Mouse (Mus musculus) adrenal gland, adult 8-10 months (tissue): ENCODE data around the gene Desi1. TPM values are rescaled to one million over a fixed set of nuclear protein-coding genes. Genes with fewer than 3 reads are reported as not detected.
"Not testable (repeated sequence)": the region's sequence is repeated elsewhere in the genome, so short reads cannot be mapped to it uniquely, and the experiment has no call there.

Source experiments
- DNase-seq: peaks from one replicate; pipeline ENCODE4 v3.0.0; 2022
- total RNA-seq, 4 experiments: library from RNA; stranded (reverse); gene quantifications; 2 replicates each; pipeline ENCODE4 v1.2.4; 2022

Gene Desi1
- total RNA-seq, 4 experiments from 2014 or later = 50.8 to 137 (median 93.4) TPM

GRCm38 (mm10) chr15:82017461-82017860 is 16.2 kb downstream of the Desi1 start:
- no peak for DNase-seq

DNA sequence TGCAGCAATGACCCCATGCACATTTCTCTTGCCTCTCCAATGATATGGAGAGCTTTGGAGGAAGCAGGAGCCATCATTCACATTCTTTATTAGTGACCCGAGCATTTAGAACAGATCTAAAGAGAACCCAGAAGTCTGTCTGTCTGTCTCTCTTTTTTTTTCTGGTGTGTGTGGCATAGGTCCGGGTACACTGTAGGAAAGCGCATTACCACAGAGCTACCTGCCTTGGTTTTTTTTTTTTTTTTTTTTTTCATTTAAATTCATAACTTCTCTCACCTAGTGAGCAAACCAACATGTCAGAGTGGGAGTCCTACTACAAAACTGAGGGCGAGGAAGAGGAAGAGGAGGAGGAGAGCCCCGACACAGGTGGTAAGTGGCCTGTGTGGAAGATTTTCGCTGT is 16.8 kb downstream of the Desi1 start:
- DNase-seq = no peak

GRCm38 (mm10) chr15:82016101-82016808 is 17.4 kb downstream of the Desi1 start:
- DNase-seq = peak; percentile 99

DNA sequence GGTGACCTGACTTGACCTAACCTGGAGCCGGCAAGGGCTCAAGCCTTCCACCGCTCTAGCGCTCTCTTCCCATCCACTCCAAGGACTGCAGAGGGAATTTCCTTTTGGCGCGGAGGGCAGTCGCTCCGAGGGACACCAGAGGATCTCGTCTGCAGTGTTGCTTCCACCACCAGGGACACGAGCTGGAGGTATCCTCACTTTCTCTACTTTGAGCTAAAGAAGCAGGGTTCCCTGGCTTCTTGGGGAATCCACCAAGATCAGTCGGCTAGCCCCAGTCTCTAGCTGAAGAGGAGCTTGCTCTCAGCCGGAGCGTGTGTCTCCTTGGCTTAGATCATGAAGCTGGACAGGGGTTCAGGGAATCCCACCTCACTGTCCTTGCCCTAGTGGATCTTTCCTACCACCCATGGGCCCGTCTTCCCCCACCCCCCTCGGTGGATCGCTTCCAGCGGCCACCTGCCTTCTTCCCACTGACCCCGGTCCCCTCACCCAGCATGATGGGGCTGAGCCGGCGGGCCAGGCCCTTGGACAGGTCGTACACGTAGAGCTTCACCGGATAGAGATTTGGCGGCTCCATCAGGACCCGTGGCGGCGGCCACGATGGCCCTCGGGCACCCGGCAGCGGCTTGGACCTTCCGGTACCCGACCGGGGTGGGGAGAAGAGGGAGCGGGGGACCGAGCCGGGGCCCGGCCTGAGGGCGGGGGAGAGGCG is 18.1 kb downstream of the Desi1 start:
- DNase-seq = no peak

GRCm38 (mm10) chr15:82014745-82015391 is 18.8 kb downstream of the Desi1 start:
- no peak for DNase-seq

GRCm38 (mm10) chr15:82011947-82012346 is 21.7 kb downstream of the Desi1 start:
- no peak for DNase-seq

- DNase-seq = no peak
Observed at GRCm38 (mm10) chr15:82004257-82004656, 29.4 kb downstream of the Desi1 start.

GRCm38 (mm10) chr15:81993992-81994391 is 39.7 kb downstream of the Desi1 start:
- no peak for DNase-seq

GRCm38 (mm10) chr15:81990549-81990948 is 43.1 kb downstream of the Desi1 start:
- DNase-seq = no peak

- DNase-seq = peak; percentile 91
Observed at GRCm38 (mm10) chr15:81989371-81990062, 44.1 kb downstream of the Desi1 start.

DNA sequence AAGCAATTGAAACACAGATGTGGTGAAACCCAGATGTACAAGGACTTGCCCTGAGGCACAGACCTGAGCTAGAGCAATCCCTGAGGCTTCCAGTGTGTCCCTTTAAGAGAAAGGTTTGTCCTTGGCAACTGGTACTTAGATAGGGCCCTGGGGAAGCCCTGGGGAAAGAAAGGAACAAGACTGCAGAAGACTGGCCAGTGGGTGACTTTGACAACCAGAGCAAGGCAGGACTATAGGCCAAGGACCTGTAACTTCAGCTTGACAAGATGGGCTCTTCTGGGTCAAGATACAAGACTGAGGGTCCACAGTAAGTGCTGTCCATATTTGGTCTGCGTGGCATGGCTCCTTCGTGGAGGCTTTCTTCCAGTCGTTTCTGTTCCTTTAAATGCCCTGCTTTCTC is 46.0 kb downstream of the Desi1 start, which contains the start of gene Xrcc6:
Gene Xrcc6, plus strand, starts transcription at position 190 of the 400 bp plus-strand sequence.
- DNase-seq = no peak

DNA sequence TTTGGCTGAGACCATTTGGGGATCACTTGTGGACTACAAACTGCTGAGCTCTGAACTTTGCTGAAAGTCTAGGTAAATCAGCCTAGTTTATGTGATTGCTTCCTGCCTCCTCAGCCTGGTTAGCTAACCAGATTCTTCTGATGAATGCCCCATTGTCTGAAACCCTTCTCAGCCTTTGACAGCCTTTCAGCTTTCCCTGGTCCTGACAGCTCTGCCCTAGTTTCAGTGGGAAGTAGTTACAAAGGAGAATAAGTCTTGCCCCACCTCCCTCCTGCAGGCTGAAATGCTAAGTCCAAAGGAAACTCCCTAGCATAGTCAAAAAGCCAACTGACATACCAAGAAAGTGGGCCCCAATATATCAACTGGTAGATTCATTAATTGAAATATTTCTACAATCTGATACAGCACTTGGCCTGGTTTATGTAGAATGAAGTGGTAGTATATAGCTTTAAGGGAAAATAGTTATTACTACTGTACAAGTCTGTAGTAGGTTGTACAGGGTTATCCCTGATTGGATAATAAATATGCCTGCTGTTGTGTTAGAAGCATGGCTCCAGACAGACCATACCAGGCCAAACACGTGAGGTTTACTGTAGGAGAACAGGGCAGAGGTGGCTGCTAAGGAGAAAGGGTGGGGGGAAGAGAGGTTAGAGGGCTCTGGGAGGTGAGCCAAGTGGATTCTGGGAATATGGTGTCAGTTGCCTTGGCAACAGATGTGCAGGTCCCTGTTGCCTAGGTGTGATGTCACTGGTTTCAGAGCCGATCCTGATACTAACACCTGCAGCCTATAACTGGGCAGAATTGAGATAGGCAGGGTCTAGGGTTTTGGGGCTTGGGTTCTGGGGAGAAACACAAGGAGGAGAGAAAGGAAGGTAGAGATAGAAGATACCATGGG is 48.1 kb downstream of the Desi1 start:
- no peak for DNase-seq

DNA sequence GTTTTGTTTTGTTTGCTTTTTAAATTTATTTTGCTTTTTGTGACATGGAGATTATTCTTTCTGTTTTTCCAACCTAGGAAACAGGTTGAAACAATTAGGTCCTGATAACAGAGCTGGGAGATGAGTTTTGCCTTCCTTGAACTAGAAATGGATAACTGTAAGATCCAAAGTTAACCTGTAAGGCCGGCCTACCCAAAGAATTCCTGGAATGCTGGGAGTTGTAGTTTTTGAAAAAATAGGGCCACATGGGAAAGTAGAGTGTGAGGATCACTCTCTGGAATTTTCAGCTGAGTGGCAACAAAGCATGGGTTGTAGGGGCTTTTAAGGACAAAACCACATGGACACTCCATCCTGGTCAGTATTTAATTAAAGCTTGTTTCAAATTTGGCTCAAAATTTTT is 51.5 kb downstream of the Desi1 start:
- no peak for DNase-seq

DNA sequence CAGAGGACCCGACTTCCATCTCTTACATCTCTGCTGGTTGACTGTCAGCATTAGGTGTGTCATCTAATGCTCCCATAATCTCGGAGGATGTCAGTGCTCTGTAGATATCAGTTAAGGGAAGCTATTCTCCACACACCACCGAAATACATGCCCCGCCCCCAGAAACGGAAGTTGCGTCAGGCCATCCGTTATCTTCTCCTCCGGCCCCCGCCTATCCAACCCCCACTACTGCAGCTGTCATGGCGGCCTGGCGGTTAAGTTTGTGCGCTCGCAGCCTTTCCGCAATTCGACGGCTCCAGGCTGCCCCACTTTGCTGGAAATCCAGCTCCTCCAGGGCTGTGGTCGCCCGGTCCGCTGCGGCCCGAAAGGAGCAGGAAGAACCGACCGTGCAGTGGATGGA is 53.3 kb downstream of the Desi1 start, which contains the start of gene 1700029P11Rik:
Gene 1700029P11Rik, plus strand, starts transcription at position 220 of the 400 bp plus-strand sequence.
- no peak for DNase-seq

- not testable (repeated sequence) for DNase-seq
Observed at GRCm38 (mm10) chr15:81975156-81975555, 58.5 kb downstream of the Desi1 start.

DNA sequence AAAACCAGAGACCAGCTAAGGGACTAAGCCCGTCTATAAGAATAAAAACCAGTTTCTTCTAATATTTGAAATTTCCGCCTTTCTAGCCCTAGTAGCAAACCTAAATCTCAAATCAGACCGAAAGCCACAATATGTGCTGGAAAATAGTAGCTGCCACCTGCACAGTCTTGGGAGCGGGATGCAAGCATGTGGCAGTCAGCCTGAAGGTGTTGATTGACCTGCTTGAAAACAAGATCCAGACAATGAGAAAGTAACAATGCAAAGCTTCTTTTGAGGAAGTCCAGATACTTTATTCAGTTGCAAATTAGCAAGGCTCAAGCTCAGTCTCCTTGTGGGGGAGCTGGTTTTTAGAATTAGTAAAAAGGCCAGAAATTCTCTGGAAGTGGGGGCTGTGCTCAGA is 63.2 kb downstream of the Desi1 start:
- not testable (repeated sequence) for DNase-seq

DNA sequence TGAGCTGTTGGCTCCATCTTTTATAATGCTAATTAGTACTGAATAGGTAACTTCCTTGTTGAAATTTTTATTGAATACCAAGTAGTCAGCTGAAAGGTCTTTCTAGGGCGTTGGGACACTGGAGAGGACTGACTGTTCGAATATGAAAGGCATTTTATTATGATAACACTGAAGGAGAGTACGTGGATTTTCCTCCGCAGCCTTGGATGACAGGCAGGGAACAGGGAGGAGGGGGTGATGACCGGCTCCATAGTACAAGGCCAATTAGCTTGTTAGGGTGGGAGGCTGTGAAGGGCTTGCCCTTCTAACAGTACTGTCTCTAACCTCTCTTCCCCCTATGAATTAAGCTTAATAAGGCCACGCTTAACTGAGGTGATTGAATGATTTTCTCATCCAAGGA is 64.0 kb downstream of the Desi1 start:
- DNase-seq = not testable (repeated sequence)

DNA sequence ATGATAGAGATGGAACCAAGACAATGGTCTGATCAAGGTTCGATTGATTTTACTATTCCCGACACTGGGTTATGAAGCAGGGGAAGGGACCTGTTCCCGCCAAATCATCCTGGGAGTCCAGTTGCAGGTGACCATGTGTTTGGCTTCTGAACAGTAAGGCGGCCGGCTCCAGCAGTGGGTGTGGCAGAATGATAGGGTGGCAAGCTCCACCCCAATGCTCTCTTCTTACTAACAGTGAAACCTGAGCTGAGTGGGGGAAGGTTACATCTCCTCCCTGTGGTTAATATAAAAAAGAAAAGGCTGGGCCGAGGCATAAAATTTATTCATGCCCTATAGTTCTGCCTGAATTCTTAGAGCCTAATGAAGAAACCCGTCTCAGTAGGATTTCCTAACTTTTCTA is 64.5 kb downstream of the Desi1 start:
- DNase-seq = no peak

- no peak for DNase-seq
Observed at GRCm38 (mm10) chr15:81968447-81968846, 65.2 kb downstream of the Desi1 start.

DNA sequence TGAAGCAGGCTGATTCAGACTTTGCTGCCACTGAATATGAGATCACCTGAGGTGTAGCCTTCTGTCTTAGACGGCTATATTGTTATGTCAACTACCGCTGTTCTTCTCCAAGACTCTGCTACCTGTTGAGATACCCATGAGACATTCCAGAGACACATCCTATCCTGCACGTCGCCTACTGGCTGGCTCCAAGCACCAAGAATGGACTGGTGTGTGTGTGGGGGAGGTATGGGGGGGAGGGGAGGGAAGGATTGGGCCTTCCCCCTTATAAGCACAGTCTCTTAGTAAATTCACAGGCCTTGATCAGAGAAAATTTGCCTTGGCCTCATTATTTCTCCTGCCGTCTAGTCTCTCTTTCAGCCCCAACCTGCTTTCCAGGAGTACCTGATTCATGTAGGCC is 65.8 kb downstream of the Desi1 start:
- no peak for DNase-seq

GRCm38 (mm10) chr15:81966062-81966829 is 67.4 kb downstream of the Desi1 start:
- no peak for DNase-seq
